Mouse (Mus musculus): ENCODE measurements around the gene Hoxb9.

The Hoxb9 gene

DNA sequence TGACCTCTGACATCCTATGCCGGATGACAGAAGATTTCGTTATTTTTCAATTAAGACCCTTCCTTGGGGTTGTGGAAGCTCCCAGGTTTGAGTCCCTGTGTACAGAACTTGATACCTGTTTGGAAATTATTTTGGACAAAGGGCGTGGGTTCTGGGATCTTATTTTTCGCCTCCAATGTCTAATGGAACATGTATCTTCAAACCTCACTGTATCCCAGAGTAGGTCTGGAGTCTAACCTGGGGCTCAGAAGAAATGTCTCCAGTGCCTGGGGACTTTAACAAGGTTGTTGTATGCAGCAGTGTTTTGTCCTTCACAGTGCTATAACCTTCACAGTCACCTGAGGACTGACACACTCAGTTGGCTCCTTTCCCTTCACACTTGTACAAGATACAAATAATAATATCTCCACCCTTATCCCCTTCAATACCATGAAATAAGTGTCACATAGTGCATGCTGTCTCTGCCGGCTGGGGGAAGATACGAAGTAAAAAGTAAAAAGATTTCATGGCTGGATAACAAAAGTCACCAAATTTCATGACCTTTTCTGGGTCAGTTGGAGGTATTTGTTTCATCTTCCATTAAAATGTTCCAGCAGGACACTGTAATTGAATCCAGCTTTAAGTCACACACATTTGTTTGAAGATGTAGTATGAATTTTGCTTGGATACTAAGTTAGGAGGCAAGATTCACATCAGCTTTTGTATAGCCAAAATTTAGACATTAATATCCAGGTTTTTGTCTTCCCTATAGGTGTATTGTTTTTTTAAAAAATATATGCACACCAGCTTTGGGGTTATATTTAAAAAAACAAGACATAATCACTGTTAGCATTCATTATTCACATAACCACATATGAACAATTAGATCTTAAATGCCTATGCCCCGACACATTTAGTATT lies 4.0 kb upstream of the Hoxb9 start:
- no peak for DNase-seq

DNA sequence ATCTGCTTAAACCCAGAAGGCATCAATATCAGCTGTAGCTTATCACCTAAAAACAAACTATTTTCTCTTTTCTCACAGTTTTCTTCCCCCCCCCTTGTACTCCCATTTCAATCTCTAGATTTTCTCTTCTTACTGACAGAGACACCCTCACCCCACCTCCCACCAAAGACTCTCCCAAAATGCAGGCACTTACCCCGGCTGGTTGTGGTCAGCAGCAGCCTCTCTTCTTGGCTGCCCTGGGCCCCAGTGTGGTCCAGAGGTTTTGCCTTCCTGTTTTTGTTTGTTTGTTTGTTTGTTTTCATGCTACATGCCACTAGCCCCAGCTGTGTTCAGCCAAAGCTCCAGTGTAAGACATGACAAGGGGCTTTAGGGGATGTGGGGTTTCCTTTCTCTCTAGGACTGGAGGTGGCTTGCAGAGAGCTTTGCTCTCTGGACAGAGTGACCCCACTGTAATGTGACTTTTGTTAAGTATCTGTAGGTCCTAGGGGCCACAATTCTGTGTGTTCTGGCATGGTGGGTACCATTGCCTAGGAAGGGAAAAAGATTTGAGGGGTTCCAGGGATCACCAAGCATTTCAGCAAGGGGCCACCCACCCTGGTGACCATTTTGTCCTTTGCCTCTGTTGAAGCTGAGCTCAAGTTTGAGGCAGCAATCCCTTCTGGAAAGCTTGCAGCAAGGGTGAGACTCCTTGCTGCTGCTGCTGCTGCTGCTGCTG lies 3.1 kb upstream of the Hoxb9 start:
- no peak for DNase-seq

DNA sequence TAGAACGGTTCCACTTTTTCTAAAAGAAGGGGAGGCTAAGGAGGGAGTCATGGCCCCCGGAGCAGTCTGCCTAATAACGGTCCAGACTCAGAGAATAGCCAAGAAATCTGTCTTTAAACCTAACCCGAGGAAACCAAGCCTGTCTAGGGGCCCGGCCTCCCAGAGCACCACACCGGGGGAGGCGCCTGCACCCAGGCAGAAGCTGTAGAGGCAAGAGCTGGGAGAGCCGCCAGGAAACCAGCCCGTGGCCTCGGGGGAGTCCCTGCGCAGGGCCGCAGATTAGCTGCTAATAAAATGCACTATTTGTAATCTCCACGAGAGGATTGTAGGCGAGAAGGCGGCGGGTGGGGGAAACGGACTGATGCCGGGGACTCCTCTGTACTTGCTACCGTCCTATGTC lies 1.4 kb upstream of the Hoxb9 start:
- DNase-seq: no peak

DNA sequence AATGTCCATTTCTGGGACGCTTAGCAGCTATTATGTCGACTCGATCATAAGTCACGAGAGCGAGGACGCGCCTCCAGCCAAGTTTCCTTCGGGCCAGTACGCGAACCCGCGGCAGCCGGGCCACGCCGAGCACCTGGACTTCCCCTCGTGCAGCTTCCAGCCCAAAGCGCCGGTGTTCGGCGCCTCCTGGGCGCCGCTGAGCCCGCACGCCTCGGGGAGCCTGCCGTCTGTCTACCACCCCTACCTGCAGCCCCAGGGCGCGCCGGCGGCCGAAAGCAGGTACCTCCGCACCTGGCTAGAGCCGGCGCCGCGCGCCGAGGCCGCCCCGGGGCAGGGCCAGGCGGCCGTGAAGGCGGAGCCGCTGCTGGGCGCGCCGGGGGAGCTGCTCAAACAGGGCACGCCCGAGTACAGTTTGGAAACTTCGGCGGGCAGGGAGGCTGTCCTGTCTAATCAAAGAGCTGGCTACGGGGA lies 319 bp downstream of the Hoxb9 start:
- no peak for DNase-seq

DNA sequence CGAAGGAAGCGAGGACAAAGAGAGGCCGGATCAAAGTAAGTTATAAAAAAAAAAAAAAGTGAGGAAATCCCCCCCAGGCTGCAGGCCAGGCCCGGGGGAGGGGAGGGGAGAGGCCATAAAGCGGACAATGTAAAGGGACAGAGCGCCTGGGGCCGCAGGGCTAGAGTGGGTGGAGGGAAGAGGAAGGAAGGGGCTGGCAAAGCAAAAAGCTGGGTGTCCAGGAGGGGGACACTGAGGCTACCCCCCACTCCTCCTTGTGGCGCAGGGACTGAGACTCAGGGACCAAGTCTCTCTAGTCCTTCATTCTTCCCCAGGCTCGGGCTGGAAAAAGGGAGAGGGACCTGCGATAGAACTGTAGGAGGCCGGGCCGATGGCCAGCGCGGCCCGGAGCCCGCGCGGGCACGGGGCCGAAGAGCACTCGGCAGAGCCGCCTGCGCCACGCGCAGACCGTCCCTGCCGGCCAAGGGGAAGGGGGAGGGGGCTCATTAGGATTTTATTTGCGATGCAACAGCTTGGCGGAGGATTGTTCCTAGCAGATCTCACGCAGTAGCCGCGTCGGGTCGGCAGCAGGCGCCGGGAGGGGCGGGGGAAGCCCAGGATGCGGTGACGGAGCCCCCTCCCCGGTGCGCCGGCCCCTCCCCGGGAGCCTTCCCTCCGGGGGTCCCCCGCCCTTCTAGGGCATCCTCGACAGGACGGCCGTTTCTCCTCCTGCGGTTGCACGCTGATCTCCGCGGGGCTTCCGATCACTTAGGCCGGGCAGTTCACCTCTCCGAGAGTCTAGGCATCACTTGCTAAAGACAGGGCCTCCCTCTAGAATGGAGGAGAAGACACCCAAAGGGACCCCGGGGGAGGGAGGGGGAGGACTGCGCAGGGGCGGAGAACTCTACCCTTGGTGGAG lies 1.0 kb downstream of the Hoxb9 start:
- no peak for DNase-seq

DNA sequence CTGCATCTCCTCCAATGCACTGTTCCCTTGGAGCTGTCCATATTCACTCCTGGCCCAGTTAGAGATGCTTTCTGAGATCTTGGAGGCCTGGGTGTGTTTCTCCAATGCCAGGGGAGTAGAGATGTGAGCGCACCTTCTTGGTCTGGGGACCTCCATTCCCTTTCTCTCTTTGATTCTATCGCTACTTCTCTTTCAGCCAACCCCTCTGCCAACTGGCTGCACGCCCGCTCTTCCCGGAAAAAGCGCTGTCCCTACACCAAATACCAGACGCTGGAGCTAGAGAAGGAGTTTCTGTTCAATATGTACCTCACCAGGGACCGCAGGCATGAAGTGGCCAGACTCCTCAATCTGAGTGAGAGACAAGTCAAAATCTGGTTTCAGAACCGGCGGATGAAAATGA lies 3.2 kb downstream of the Hoxb9 start:
- no peak for DNase-seq

DNA sequence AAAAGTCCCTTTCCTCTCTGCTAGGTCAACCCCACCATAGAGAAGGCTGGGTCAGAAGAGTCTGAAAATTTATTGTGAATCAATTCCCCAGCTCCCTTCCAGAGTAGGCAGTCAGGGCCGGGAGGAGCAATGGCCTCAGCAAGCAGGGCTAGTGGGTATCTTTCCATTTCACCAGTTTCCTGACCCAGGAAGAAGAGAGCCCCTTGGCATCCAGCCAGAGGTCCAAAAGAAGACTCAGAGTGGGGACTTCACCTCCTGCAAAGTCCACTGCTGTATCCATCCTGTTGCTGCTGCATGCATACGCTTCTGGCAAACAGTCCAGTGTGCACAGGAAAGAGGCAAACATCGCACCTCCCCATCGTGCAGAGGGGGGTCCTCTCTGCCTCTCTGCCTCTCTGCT lies 4.6 kb downstream of the Hoxb9 start:
- DNase-seq: no peak

DNA sequence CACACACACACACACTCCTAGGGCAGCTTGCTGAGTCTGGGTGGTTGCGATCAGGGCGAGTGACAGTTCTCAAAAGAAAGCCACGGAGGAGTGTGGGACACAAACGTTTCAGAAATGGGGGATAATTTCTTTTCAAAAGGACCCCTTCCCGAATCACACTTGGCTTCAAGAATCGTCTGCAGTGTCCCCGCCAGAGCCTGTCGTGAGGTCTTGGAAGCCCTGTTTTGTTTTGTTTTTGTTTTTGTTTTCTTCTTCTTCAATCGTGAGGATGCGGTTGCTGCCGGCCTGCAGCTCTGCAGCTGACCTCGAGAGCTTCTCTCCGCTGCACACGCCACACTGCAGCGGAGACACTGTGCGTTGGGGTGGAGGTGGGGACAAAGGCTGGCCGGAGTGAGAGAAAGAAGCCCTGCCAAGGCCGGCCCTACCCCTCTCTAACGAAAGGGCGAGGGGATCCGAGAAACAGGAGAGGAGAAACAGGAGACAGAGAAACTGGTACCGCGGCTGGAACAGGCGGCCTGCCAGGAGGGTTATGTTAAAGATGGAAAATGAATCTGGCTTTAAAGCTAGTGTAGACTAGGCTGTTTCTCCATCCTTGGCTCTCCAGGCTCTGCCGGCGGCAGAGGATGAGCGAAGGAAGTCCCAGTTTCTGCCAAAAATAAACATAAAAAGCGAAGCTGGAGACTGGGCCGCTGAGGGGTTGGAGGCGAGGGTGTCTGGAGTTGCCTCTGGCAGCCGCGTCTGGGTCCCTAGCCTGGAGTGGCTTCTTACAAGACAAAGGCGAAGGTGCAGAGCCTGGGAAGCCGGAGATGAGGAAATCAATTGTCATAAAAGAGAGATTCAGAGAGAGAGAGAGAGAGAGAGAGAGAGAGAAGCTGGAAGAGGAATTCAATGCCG lies 6.1 kb downstream of the Hoxb9 start:
- no peak for DNase-seq

DNA sequence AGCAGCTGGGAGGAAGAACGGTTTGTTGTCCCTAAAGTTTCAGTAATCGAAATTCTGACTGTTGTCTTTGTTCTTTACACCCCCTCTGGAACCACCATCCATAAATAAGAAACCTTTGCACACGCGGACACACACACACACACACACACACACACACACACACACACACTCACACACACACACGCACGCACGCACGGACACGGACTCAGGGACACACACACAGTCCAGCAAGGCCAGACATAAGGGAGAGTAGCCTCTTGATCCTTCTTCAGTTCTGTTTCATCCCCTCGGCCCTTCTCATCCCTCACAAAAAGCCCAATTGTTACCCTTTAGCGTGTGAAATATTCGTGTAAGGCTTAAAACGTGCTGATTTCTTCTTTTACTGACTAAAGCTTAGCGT lies 7.1 kb downstream of the Hoxb9 start:
- DNase-seq: no peak

DNA sequence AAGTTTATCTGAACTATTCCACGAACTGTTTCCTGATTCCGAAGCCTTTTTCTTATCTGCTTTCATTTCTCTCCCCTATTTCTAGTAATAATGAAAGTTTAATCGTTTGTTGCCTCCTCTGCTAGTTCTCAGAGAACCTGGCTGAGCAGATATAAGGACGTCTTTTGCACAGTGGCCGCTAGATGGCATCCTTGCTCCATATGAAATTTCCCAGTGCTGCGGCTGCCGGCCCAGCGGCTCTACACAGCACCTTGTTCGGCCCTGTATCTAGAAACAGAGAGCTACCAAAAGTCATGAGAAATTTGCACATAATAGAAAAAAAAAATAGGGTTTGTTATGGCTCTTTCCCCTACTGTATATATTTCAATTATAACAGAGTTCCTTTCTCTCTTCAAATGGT lies 7.5 kb downstream of the Hoxb9 start:
- peak; percentile 78 for DNase-seq

DNA sequence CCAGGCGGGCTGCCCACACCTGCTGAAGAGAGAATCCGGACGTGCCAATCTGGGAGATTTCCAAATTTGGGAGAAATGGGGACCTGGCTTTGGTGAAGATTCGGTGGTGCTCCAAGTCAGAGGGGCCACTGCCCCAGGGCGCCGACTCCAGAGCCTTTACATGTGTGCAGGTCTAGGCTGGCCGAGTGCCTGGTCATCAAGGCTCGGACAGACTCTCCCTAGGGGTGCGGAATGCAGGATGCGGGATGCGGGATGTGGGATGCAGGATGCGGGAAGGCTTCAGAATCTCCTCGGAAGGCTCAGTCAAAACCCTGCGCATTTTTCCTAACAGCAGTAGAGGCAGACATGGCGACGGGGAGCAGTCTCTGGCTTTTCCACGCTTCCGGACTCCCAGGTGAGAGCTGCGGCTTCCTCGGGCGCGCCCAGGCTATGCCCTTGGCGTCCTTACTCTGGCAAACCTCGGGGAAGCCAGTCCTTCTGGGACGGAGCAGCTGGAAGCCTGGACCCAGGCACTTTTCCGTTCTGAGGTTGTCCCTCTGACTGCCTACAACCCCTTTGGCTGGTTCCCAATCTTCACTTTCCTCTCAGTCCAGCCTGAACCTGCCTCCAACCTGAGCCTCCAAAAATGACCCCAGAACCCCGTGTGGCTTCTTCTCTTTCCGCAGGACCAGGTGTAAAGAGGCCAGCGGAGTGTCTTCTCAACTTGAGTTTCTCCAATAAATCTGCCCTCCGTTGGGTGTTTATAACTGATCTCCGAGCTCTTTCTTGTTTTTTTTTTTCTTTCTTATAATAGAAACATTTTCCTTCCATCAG lies 8.4 kb downstream of the Hoxb9 start:
- DNase-seq: no peak

DNA sequence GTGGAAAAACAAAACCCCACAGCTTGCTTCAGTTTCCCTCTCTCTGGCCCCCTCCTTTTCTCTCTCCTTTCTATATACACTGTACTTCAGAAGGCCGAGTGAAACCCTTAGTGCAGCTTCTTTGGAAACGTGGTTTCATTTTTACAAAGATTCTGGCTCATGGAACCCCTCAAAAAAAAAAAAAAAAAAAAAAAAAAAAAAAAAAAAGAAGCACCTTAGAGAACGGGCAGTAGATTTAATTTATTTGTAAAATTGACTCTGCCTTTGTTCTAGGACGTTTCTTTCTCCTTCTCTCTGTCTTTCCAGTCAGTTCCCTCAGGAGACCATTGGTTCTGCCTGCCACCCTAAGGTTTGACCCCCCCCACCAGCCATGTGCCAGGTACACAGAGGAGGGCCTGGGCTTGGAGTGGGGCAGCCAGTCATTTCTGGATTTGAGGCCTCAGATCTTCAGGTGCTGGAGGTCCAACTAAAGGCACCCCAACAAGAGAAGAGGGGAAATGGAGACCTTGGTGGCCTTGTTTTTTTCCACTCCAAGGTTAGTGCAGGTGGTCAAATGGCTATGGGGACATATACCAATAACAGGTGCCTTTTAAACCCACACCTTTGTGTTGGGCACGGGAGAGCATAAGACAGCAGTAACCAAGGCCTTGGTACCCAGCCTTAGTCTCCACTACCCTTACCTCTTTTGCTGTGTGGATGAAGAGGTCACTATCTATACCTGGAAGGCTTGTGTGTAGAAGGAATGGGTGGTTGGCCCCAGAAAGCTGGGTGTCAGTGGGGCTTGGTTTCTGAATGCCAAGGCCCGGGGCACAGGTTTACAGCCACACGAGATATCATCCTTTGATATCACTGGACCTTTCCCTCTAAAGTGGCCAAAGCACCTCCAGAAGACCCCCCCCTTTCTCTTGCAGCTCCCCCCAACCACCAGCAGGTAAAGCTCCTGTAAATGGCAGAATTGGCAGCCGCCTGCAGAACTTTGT lies 9.4 kb downstream of the Hoxb9 start:
- no peak for DNase-seq

DNA sequence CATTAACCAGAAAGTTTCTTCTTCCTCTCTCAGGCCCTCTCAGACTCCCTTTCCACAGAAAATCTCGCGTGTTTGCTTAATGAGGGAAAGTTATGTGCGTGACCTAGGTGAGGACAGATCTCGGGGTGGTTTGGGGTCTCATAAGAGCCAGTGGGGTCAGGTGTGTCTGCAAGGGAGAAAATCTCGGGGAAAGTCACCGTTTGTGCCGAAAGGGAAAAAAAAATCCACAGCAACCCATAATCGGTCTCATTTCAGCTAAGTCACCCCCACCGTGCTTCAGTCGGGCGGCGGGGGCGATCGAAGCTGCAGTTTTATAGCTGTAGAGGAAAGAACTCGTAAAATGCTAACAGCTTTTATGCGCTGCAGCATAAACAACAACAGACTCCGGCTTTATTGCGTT lies 10.1 kb downstream of the Hoxb9 start:
- no peak for DNase-seq

DNA sequence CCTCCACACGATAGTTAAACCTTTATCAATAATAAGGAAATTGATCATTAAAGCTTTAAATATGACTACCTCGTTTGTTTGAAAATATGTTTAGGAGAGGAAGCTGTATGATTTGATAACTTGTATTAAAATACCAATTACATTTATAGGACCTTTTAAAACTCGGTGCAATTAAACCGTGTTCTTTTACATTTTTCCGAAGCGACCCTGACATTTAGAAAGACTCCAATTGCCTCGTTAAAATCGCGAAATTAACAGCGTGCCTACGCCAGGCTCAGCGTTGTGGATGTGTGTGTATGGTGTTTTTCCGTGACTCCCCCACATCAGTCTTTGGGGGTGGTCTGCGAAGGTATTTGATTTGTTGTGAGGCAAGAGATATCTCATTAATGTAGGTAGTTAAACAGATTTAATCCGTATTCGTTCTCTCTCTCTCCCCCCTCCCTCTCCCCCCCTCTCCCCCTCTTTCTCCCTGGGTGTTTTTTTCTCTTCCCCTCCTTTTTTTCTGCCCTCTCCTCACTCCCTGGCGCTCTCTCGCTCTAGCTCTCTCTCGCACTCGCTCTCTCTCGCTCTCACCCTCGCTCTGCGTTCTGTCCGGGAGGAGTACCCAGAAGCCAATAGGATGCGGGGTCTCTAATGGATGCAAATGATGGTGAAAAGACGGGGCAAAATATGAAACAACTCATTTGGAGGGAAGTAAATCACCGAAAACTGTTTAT lies 10.8 kb downstream of the Hoxb9 start, which contains the start of gene Hoxb8:
Gene Hoxb8 (plus strand): TSS at position 51 of the 716 bp plus-strand sequence.
- no peak for DNase-seq

DNA sequence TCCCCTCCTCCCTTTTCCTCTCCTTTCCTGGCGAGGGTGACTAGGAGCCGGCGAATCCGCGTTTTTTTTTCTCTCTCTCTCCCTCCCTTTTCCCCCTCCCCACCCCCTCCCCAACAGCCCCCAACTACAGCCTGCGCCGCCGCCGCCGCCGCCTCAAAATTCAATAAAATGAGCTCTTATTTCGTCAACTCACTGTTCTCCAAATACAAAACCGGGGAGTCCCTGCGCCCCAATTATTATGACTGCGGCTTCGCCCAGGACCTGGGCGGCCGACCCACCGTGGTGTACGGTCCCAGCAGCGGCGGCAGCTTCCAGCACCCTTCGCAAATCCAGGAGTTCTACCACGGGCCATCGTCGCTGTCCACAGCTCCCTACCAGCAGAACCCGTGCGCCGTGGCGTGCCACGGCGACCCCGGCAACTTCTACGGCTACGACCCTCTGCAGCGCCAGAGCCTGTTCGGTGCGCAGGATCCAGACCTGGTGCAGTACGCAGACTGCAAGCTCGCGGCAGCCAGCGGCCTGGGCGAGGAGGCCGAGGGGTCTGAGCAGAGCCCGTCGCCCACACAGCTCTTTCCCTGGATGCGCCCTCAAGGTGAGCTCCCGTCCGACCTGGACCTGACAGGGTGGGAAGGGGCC lies 11.7 kb downstream of the Hoxb9 start:
- DNase-seq: no peak

DNA sequence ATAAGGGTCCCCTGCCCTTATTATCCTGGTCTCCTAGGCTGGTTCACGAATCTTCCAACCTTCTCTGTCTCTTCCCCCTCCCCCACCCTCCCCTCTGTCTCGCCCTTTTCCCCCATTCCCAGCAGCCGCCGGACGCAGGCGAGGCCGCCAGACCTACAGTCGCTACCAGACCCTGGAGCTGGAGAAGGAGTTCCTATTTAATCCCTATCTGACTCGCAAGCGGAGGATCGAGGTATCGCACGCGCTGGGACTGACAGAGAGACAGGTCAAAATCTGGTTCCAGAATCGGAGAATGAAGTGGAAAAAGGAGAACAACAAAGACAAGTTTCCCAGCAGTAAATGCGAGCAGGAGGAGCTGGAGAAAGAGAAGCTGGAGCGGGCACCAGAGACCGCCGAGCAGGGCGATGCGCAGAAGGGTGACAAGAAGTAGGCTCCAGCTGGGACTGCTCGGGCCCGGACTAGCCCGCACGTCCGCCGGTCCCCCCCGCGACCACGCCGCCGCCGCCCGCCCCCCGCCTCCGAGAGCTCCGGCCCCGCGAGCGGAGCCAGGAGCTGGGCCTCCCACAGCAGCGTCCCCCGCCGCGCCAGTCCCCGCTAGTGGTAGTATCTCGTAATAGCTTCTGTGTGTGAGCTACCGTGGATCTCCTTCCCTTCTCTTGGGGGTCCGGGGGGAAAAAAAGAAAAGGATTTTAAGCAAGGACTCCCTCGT lies 12.9 kb downstream of the Hoxb9 start:
- no peak for DNase-seq

DNA sequence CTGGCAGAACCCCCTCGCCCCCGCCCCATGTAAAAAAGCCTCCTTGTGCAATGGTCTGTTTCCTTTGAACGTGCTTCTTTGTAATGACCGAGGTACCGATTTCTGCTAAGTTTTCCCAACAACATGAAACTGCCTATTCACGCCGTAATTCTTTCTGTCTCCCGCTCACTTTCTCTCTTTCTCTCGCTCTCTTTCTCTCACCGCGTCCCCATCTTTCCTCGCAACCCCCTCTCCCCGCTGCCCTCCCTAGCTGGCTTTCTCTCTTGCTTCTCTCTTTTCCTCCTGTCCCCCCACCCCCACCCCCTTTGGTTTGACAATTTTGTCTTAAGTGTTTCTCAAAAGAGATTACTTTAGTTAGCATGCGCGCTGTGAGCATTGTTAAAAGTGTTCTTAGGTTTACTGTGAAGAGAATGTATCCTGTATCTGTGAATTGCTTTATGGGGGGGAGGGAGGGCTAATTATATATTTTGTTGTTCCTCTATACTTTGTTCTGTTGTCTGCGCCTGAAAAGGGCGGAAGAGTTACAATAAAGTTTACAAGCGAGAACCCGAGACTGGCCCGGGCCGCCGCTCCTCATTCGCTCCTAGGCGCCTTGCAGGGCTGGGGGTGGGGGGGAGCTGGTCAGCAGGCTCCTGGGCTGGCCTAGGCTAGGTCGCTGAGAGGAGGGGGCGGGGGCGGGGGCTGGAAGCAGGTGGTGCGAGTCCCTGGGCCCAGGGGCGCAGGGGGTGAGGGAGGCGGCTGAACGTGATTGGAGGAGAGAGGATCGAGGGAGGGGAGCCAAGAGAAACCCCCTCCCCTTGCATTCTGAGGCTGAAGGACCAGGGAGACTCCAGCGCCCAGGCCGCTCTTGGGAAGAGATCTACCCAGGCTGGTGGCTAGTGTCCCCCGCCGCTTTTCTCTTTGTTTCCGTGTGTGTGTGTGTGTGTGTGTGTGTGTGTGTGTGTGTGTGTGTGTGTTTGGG lies 13.8 kb downstream of the Hoxb9 start:
- no peak for DNase-seq
